In the genomic region with DNA sequence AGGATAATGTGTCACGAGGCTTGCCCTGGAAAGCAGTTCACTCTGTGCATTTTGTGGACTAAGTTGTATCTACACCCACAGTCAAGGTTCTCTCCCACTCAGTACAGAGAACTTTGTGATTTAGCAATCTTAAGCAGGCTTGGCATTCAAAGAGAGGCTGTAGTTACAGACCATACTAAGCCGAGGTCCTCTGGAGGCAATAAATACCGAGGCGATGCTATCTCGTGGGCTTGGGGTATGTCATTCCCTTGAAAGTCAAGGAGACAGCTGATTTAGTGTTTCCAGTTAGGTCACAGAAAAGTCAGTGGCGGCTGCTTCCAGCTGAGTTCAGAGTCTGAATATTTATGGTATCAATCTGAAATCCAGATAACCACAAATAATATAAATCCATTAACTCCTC, we compare ENCODE assay signal across 13 mouse cellular contexts.
A peak's percentile ranks its signal among the peaks of the same experiment; 100 is the strongest.
DNase-seq lines count a peak whose midpoint lies in the region; ATAC-seq lines count a peak whose summit lies in the region.
"Had no signal": no experiment of that assay in that cellular context is flagged by ENCODE, and none has a peak within 500 bp of the region (broad histone marks: within the 10 kb centered on the region; RNA-seq: fewer than 3 reads in every experiment).

No protein-coding gene starts in this region.

- H3K9ac ChIP-seq in lung, embryonic 16.5 days (ENCODE audit: low read length), result no peak overlapping the region
- H3K9ac ChIP-seq in stomach, embryonic 15.5 days, result no peak overlapping the region
- H3K9ac ChIP-seq: hindbrain, embryonic 12.5 days; liver, embryonic 13.5 days had no signal

- no peak overlapping the region for H3K27ac ChIP-seq in lung, embryonic 16.5 days (ENCODE audit: low read length)
- H3K27ac ChIP-seq in stomach, embryonic 15.5 days, result peak overlapping the region; percentile 48; the same call in 1 of the 2 replicates
- H3K27ac ChIP-seq: heart, adult 2 months; hindbrain, embryonic 12.5 days; left cerebral cortex, adult 2 months; liver, embryonic 13.5 days had no signal

- H3K27me3 ChIP-seq in lung, embryonic 16.5 days (ENCODE audit: control insufficient read depth, insufficient read depth, low read depth, low read length), result no peaks in the 10 kb centered on the region
- H3K27me3 ChIP-seq in stomach, embryonic 15.5 days (replicated peaks), result no peaks in the 10 kb centered on the region
- H3K27me3 ChIP-seq: hindbrain, embryonic 12.5 days; liver, embryonic 13.5 days had no signal

- H3K4me3 ChIP-seq in lung, embryonic 16.5 days (ENCODE audit: low read length), result no peak overlapping the region
- no peak overlapping the region for H3K4me3 ChIP-seq in stomach, embryonic 15.5 days (replicated peaks)
- H3K4me3 ChIP-seq: heart, adult 2 months; hindbrain, embryonic 12.5 days; left cerebral cortex, adult 2 months; liver, embryonic 13.5 days had no signal

- whole genome bisulfite sequencing in lung, embryonic 16.5 days, result 36% methylated on average over 6 of the region's 6 CpGs
- 28% methylated on average over 6 of the region's 6 CpGs for WGBS in stomach, embryonic 15.5 days

- no peak for DNase-seq in lung, adult 18-20 months
- DNase-seq in adrenal gland, postnatal 25 days, result peak; percentile 25
- DNase-seq in kidney, adult 8-10 months, result peak; percentile 42 to 74
- DNase-seq in right cerebral cortex, postnatal 10 days (ENCODE audit: low spot score in 2 of 2), result no peak
- DNase-seq in Muller cell, postnatal 12 days (ENCODE audit: inconsistent ontology term), result no peak
- DNase-seq: heart, adult 2 months; liver, embryonic 13.5 days had no signal

- peaks cover 2% of the 10 kb centered on the region; the same call in 1 of the 2 replicates for H3K4me1 ChIP-seq in lung, embryonic 16.5 days (replicated peaks; ENCODE audit: control insufficient read depth, insufficient read depth, low read length)
- no peaks in the 10 kb centered on the region for H3K4me1 ChIP-seq in stomach, embryonic 15.5 days
- H3K4me1 ChIP-seq: hindbrain, embryonic 12.5 days; liver, embryonic 13.5 days had no signal

- 0 out of 2 replicates have a peak, but pooled peaks cover 3% of the 10 kb centered on the region for H3K9me3 ChIP-seq in lung, embryonic 16.5 days (ENCODE audit: control insufficient read depth, low read length)
- no peaks in the 10 kb centered on the region for H3K9me3 ChIP-seq in stomach, embryonic 15.5 days
- H3K9me3 ChIP-seq: hindbrain, embryonic 12.5 days; liver, embryonic 13.5 days had no signal

- no peak overlapping the region for H3K4me2 ChIP-seq in lung, embryonic 16.5 days (ENCODE audit: low read depth, low read length)
- H3K4me2 ChIP-seq in stomach, embryonic 15.5 days, result no peak overlapping the region
- H3K4me2 ChIP-seq: hindbrain, embryonic 12.5 days; liver, embryonic 13.5 days had no signal

- no peaks in the 10 kb centered on the region for H3K36me3 ChIP-seq in lung, embryonic 16.5 days (ENCODE audit: control insufficient read depth, insufficient read depth, low read length)
- no peaks in the 10 kb centered on the region for H3K36me3 ChIP-seq in stomach, embryonic 15.5 days
- H3K36me3 ChIP-seq: hindbrain, embryonic 12.5 days; liver, embryonic 13.5 days had no signal

- peak; percentile 53; the same call in 1 of the 2 replicates for ATAC-seq in lung, embryonic 16.5 days (ENCODE audit: low read depth)
- peak; percentile 63; the same call in 1 of the 2 replicates for ATAC-seq in stomach, embryonic 15.5 days (ENCODE audit: insufficient read depth, low FRiP score, low read depth)
- ATAC-seq: forebrain, embryonic 16.5 days; midbrain, embryonic 16.5 days had no signal

Comparison
In these comparisons a context has a peak if more than half of its experiments do, and no peak if none do; other contexts are left out.
1. DNase-seq: peak in adrenal gland, postnatal 25 days (single experiment) and kidney, adult 8-10 months (2 of 2); none in lung, adult 18-20 months (0 of 2), right cerebral cortex, postnatal 10 days (0 of 2) and Muller cell, postnatal 12 days (single experiment).